Mouse (Mus musculus) liver, embryonic 11.5 days (tissue): ENCODE measurements around the gene Abcb1b. TPM values are rescaled to one million over a fixed set of nuclear protein-coding genes. Genes with fewer than 3 reads are reported as not detected.
A peak's percentile ranks its signal among the peaks of the same experiment; 100 is the strongest.
"Not testable (repeated sequence)": the region's sequence is repeated elsewhere in the genome, so short reads cannot be mapped to it uniquely, and the experiment has no call there.

ENCODE experiments used
- ATAC-seq: fragments of 200-750 bp; cut with Nextera tagmentation; replicated peaks from 2 replicates; pipeline ENCODE4 v1.8.0; 2017; ENCODE audit warnings: moderate number of reproducible peaks, mild to moderate bottlenecking, moderate TSS enrichment, moderate library complexity; ENCODE audit not compliant: low FRiP score
- DNase-seq: peaks from one replicate; pipeline ENCODE4 v3.0.0-alpha.2; 2017; ENCODE audit warnings: low spot score
- H3K27ac ChIP-seq: fragments of 300-500 bp; sonication (generic); 2 replicates; pipeline ENCODE4 v1.5.1; 2014; ENCODE audit warnings: mild to moderate bottlenecking, low read depth, low read length, control low read depth
- H3K27me3 ChIP-seq: fragments of 300-500 bp; sonication (generic); replicated peaks from 2 replicates; pipeline ENCODE4 v1.6.1; 2014; ENCODE audit warnings: low read length, mixed read lengths; ENCODE audit not compliant: control insufficient read depth, insufficient read depth
- H3K36me3 ChIP-seq: fragments of 300-500 bp; sonication (generic); 2 replicates; pipeline ENCODE4 v1.6.1; 2014; ENCODE audit warnings: mild to moderate bottlenecking, low read length, moderate library complexity, mixed read lengths; ENCODE audit not compliant: control insufficient read depth, insufficient read depth
- H3K4me1 ChIP-seq: fragments of 300-500 bp; sonication (generic); replicated peaks from 2 replicates; pipeline ENCODE4 v1.6.1; 2014; ENCODE audit warnings: low read length, mixed read lengths; ENCODE audit not compliant: control insufficient read depth, insufficient read depth
- H3K4me2 ChIP-seq: fragments of 300-500 bp; sonication (generic); 2 replicates; pipeline ENCODE4 v1.6.1; 2014; ENCODE audit warnings: mild to moderate bottlenecking, control low read depth, moderate library complexity
- H3K4me3 ChIP-seq: fragments of 300-500 bp; sonication (generic); 2 replicates; pipeline ENCODE4 v1.5.1; 2014; ENCODE audit warnings: low read depth, low read length, control low read depth
- H3K9ac ChIP-seq: fragments of 300-500 bp; sonication (generic); 2 replicates; pipeline ENCODE4 v1.6.1; 2014; ENCODE audit warnings: low read depth, low read length, control low read depth
- H3K9me3 ChIP-seq: fragments of 300-500 bp; sonication (generic); 2 replicates; pipeline ENCODE4 v1.6.1; 2016; ENCODE audit warnings: low read length, inconsistent platforms, mixed read lengths; ENCODE audit not compliant: control insufficient read depth
- WGBS: fragments of 180-500 bp; shearing (Covaris S2); extraction: QIAGEN DNeasy Blood & Tissue Kit; methylation state at CpG from one replicate; pipeline ENCODE4 v1.1.7; 2014; 5-methylcytosine and 5-hydroxymethylcytosine counted together
- polyA plus RNA-seq: library from polyadenylated mRNA; unstranded; fragments of >200 nt; fragmentation: Nextera tagmentation; extraction: Ambion mirVana; gene quantifications from 2 replicates; pipeline ENCODE4 v1.2.1, GENCODE M21; 2014

The Abcb1b gene
- polyA plus RNA-seq, 1 experiment from 2014 or later = 0.55 TPM

DNA sequence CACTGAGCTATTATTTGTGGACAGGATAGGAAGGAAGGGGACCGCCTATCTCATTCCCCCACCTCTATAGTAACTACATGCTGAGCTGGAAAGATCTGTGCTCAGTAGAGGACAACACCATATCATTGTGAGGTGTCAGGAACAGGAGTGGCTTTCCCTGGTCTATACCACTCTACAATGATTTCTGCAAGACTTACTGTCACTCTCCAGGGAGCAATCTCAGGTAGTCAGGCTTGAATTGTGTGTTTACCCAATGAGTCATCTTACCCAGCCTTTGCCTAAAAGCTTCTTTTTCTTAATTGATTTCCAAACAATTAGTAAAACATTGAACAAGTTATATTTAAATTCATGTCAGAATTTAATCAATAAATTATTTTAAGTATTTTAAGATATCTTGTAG is 15.9 kb downstream of the Abcb1b start:
- Histone ChIP-seq H3K4me2 (no peak overlapping the region), H3K27ac (no peak overlapping the region), H3K4me1 (no peaks in the 10 kb centered on the region), H3K27me3 (no peaks in the 10 kb centered on the region), H3K9ac (no peak overlapping the region), H3K4me3 (no peak overlapping the region), H3K36me3 (no peaks in the 10 kb centered on the region), H3K9me3 (no peaks in the 10 kb centered on the region)
- WGBS = 61% methylated on average over 1 of the region's 1 CpGs
- ATAC-seq (no peak), DNase-seq (no peak)

DNA sequence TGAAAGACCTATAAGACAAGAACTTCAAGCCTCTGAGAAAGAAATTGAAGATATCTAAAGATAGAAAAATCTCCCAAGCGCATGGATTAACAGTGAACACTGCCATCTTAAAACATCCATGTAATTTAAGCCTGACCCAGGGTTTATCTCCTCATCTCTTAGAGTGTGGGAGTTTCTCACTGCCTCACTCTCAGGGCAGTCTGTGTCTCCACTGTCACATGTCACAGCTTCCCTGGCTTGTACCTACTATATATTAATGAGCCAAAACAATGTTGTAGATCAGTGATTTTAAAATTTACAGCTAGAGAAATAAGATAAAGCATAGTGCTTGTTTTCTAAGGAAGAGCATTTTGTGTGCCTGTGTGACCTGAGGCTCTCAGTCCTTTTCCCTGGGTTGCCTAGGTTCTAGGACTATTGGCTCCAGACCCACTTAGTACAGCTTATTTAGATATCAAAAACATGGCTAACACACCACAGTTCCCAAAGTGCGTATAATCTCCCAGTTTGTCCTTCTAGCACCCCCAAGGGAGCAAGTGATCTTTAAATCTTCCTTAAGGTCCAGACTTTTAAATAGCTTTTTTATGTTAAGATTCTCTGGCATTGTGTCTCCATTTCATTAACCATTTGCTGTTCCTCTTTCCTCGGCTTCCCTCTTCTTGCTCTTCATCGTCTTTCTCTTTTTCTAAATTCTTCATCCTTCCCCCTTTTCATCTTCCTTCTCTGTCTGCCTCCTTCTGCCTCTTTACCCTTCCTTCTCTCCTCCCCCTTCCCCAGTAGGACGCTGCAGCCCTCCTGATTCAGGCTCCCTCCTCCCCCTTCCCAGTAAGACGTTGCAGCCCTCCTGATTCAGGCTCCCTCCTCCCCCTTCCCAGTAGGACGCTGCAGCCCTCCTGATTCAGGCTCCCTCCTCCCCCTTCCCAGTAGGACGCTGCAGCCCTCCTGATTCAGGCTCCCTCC is 22.0 kb downstream of the Abcb1b start:
- H3K27ac ChIP-seq = no peak overlapping the region
- peak overlapping the region; percentile 39 for H3K4me2 ChIP-seq
- DNase-seq = no peak
- no peaks in the 10 kb centered on the region for H3K36me3 ChIP-seq
- no peak overlapping the region for H3K4me3 ChIP-seq
- H3K27me3 ChIP-seq = no peaks in the 10 kb centered on the region
- H3K9me3 ChIP-seq = no peaks in the 10 kb centered on the region
- no peak for ATAC-seq
- H3K9ac ChIP-seq = no peak overlapping the region
- H3K4me1 ChIP-seq = no peaks in the 10 kb centered on the region
- 17% methylated on average over 7 of the region's 8 CpGs for WGBS

- H3K9me3 ChIP-seq, DNase-seq, ATAC-seq, H3K27ac ChIP-seq, H3K27me3 ChIP-seq, H3K36me3 ChIP-seq, H3K9ac ChIP-seq, H3K4me1 ChIP-seq, H3K4me3 ChIP-seq, H3K4me2 ChIP-seq: not testable (repeated sequence)
- 5% methylated on average over 4 of the region's 6 CpGs for whole genome bisulfite sequencing
These were observed 22.7 kb downstream of the Abcb1b start for GRCm38 (mm10) chr5:8820592-8821104.

DNA sequence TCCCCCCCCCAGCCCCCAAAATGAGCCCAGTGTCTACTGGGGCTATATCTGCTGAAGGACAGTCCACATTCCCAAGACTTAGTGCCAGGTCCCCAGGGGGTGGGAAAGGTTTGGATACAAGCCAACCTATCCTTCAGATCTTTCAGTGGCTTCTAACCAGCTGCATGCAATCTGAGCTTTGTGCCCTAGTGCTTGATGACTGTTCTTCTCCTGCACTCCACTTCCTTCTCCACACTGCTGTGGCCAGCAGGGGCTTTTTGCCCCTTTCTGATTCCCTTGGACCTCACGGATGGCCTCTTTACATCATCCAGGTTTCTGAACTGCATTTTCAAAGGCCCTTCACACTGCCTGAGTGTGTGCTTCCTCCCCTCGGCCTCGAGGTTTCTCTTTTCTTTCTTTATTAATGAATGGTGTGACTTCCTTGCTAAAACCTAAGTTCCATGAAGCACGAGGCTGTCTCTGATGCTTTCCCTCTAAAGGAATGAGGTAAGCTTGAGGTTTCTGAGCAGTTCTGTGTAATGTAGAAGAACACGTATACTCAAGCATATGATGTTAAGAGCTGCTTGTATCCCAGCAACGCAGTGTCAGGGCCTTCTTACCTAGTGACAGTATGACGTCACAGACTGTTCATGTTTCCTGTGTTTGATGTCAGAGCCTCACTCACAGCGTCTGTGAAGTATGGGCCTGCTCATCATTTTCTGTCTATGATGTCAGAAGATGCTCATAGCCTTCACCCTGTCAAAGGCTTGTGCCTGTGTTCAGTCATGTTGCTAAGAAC is 40.9 kb downstream of the Abcb1b start:
- no peaks in the 10 kb centered on the region for H3K36me3 ChIP-seq
- H3K4me1 ChIP-seq = no peaks in the 10 kb centered on the region
- H3K27ac ChIP-seq = no peak overlapping the region
- no peak for DNase-seq
- H3K4me2 ChIP-seq = no peak overlapping the region
- ATAC-seq = no peak
- H3K9ac ChIP-seq = no peak overlapping the region
- 69% methylated on average over 8 of the region's 8 CpGs for WGBS
- H3K27me3 ChIP-seq = no peaks in the 10 kb centered on the region
- H3K4me3 ChIP-seq = no peak overlapping the region
- H3K9me3 ChIP-seq = no peaks in the 10 kb centered on the region

GRCm38 (mm10) chr5:8839651-8840050 is 41.7 kb downstream of the Abcb1b start:
- 81% methylated on average over 4 of the region's 4 CpGs for WGBS
- DNase-seq (no peak), ATAC-seq (no peak)
- H3K27me3 ChIP-seq = no peaks in the 10 kb centered on the region
- no peak overlapping the region for H3K4me2 ChIP-seq
- H3K9me3 ChIP-seq = no peaks in the 10 kb centered on the region
- H3K4me3 ChIP-seq = no peak overlapping the region
- H3K4me1 ChIP-seq = no peaks in the 10 kb centered on the region
- no peak overlapping the region for H3K27ac ChIP-seq
- no peaks in the 10 kb centered on the region for H3K36me3 ChIP-seq
- no peak overlapping the region for H3K9ac ChIP-seq

GRCm38 (mm10) chr5:8840887-8841286 is 42.9 kb downstream of the Abcb1b start:
- H3K4me2 ChIP-seq = no peak overlapping the region
- no peaks in the 10 kb centered on the region for H3K27me3 ChIP-seq
- H3K36me3 ChIP-seq = no peaks in the 10 kb centered on the region
- H3K9ac ChIP-seq = no peak overlapping the region
- no peaks in the 10 kb centered on the region for H3K9me3 ChIP-seq
- DNase-seq (peak; percentile 41), ATAC-seq (peak; percentile 58; the same call in 1 of the 2 replicates)
- 36% methylated on average over 5 of the region's 5 CpGs for WGBS
- H3K27ac ChIP-seq = no peak overlapping the region
- no peak overlapping the region for H3K4me3 ChIP-seq
- H3K4me1 ChIP-seq = no peaks in the 10 kb centered on the region

DNA sequence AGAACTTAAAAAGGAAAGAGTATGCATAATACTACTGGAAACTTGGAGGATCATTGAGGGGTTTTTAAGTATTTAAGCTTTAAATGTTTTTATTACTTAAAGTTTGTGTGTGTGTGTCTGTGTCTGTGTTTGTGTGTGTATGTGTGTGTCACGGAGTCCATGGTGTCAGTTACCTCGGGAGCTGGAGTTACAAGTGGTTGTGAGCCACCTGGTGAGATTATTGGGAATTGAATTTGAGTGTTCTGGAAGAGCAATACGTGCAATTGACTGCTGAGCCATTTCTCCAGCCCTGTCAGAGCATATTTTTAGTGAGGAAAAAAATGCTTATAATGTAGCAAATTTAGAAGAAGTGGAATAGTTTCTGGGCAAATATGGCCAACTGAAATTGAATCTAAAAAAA is 44.9 kb downstream of the Abcb1b start:
- H3K9me3 ChIP-seq = no peaks in the 10 kb centered on the region
- WGBS = 42% methylated on average over 3 of the region's 3 CpGs
- no peak overlapping the region for H3K4me3 ChIP-seq
- no peak overlapping the region for H3K4me2 ChIP-seq
- H3K27me3 ChIP-seq = no peaks in the 10 kb centered on the region
- H3K27ac ChIP-seq = no peak overlapping the region
- H3K9ac ChIP-seq = no peak overlapping the region
- DNase-seq (no peak), ATAC-seq (no peak)
- H3K36me3 ChIP-seq = no peaks in the 10 kb centered on the region
- H3K4me1 ChIP-seq = no peaks in the 10 kb centered on the region

GRCm38 (mm10) chr5:8848607-8849575 is 50.9 kb downstream of the Abcb1b start:
- H3K9ac ChIP-seq, ATAC-seq, H3K27me3 ChIP-seq, DNase-seq, H3K4me3 ChIP-seq, H3K36me3 ChIP-seq, H3K4me1 ChIP-seq, H3K27ac ChIP-seq, H3K4me2 ChIP-seq, H3K9me3 ChIP-seq: not testable (repeated sequence)
- WGBS = 82% methylated on average over 4 of the region's 9 CpGs
